Mouse (Mus musculus) embryonic facial prominence, embryonic 11.5 days (tissue): ENCODE measurements around the gene Foxj3. TPM values are rescaled to one million over a fixed set of nuclear protein-coding genes. Genes with fewer than 3 reads are reported as not detected.

Source experiments
- ATAC-seq: fragments of 200-750 bp; cut with Nextera tagmentation; replicated peaks from 2 replicates; pipeline ENCODE4 v1.8.0; 2017; ENCODE audit warnings: low read depth; ENCODE audit not compliant: insufficient number of reproducible peaks, low FRiP score, low TSS enrichment
- DNase-seq: peaks from one replicate; pipeline ENCODE4 v3.0.0-alpha.2; 2015; ENCODE audit warnings: low spot score
- H3K27ac ChIP-seq: fragments of 300-500 bp; sonication (generic); replicated peaks from 2 replicates; pipeline ENCODE4 v1.5.1; 2014; ENCODE audit warnings: mild to moderate bottlenecking, low read depth, low read length, control low read depth
- H3K27me3 ChIP-seq: fragments of 300-500 bp; sonication (generic); 2 replicates; pipeline ENCODE4 v1.6.1; 2014; ENCODE audit warnings: mild to moderate bottlenecking, low read length, moderate library complexity, mixed read lengths; ENCODE audit not compliant: control insufficient read depth, insufficient read depth
- H3K36me3 ChIP-seq: fragments of 300-500 bp; sonication (generic); replicated peaks from 2 replicates; pipeline ENCODE4 v1.6.1; 2014; ENCODE audit warnings: low read depth, mild to moderate bottlenecking, low read length, moderate library complexity, mixed read lengths; ENCODE audit not compliant: control insufficient read depth, insufficient read depth
- H3K4me1 ChIP-seq: fragments of 300-500 bp; sonication (generic); 2 replicates; pipeline ENCODE4 v1.6.1; 2014; ENCODE audit warnings: low read length, mixed read lengths; ENCODE audit not compliant: control insufficient read depth, insufficient read depth
- H3K4me2 ChIP-seq: fragments of 300-500 bp; sonication (generic); 2 replicates; pipeline ENCODE4 v1.6.1; 2014; ENCODE audit warnings: low read depth, mild to moderate bottlenecking, control low read depth, low read length, moderate library complexity
- H3K4me3 ChIP-seq: fragments of 300-500 bp; sonication (generic); 2 replicates; pipeline ENCODE4 v1.5.1; 2014; ENCODE audit warnings: low read depth, low read length, control low read depth
- H3K9ac ChIP-seq: fragments of 300-500 bp; sonication (generic); replicated peaks from 2 replicates; pipeline ENCODE4 v1.6.1; 2014; ENCODE audit warnings: mild to moderate bottlenecking, control low read depth, low read length
- H3K9me3 ChIP-seq: fragments of 300-500 bp; sonication (generic); replicated peaks from 2 replicates; pipeline ENCODE4 v1.6.1; 2016; ENCODE audit warnings: mild to moderate bottlenecking, low read length, inconsistent platforms, mixed read lengths; ENCODE audit not compliant: control insufficient read depth
- WGBS: fragments of 180-500 bp; shearing (Covaris S2); extraction: QIAGEN DNeasy Blood & Tissue Kit; methylation state at CpG from one replicate; pipeline ENCODE4 v1.1.7; 2014; 5-methylcytosine and 5-hydroxymethylcytosine counted together
- polyA plus RNA-seq: library from polyadenylated mRNA; unstranded; fragments of >200 nt; fragmentation: Nextera tagmentation; extraction: Ambion mirVana; gene quantifications from 2 replicates; pipeline ENCODE4 v1.2.1, GENCODE M21; 2014

Gene Foxj3
- polyA plus RNA-seq, 1 experiment from 2014 or later, result 30.9 TPM

DNA sequence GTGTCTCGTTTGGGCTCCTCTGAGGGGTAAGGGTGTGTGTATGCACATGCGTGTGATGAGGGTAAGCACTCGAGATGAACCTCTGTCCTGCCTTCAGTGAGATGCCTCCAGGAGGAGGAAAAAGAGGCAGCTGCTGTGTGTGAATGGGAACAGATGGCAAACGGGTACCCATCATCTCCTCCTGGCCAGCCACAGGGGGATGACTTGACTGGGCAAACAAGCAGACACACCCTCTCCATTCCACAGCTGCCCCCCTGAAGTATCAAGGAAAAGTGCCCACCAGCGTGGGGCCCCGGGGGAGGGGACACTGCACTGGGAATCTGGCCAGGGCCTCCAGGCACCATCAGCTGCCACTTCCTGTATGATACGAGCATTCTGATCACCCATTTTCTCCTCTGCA lies 96.5 kb downstream of the Foxj3 start:
- no peak overlapping the region for H3K27ac ChIP-seq
- no peak overlapping the region for H3K9ac ChIP-seq
- H3K36me3 ChIP-seq, result no peaks in the 10 kb centered on the region
- no peak overlapping the region for H3K4me2 ChIP-seq
- WGBS, result 63% methylated on average over 7 of the region's 7 CpGs
- no peak overlapping the region for H3K4me3 ChIP-seq
- no peaks in the 10 kb centered on the region for H3K4me1 ChIP-seq
- ATAC-seq, result no peak
- DNase-seq, result no peak
- no peaks in the 10 kb centered on the region for H3K27me3 ChIP-seq
- H3K9me3 ChIP-seq, result no peaks in the 10 kb centered on the region

DNA sequence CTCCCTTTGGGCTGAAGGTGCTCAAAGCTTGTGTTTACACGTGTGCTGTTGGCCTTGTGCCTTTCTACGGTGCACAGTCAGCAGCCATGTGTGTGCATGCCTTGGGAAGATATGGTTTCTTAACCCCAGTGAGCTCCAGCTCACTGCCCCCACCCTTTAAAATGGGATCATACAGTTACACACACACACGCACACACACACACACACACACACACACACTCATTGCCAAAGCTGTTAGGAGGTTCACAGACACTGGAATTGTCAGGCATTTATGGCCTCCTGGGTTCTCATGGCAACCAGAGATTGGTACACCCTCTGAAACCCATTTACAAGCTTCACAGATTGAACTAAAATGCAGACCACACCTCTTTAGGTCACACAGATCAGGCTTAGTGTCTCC lies 97.1 kb downstream of the Foxj3 start:
- Histone ChIP-seq H3K9ac (no peak overlapping the region), H3K4me1 (no peaks in the 10 kb centered on the region), H3K27ac (no peak overlapping the region), H3K4me2 (no peak overlapping the region), H3K9me3 (no peaks in the 10 kb centered on the region), H3K27me3 (no peaks in the 10 kb centered on the region), H3K36me3 (no peaks in the 10 kb centered on the region), H3K4me3 (no peak overlapping the region)
- DNase-seq (no peak), ATAC-seq (no peak)
- WGBS, result 85% methylated on average over 3 of the region's 3 CpGs

DNA sequence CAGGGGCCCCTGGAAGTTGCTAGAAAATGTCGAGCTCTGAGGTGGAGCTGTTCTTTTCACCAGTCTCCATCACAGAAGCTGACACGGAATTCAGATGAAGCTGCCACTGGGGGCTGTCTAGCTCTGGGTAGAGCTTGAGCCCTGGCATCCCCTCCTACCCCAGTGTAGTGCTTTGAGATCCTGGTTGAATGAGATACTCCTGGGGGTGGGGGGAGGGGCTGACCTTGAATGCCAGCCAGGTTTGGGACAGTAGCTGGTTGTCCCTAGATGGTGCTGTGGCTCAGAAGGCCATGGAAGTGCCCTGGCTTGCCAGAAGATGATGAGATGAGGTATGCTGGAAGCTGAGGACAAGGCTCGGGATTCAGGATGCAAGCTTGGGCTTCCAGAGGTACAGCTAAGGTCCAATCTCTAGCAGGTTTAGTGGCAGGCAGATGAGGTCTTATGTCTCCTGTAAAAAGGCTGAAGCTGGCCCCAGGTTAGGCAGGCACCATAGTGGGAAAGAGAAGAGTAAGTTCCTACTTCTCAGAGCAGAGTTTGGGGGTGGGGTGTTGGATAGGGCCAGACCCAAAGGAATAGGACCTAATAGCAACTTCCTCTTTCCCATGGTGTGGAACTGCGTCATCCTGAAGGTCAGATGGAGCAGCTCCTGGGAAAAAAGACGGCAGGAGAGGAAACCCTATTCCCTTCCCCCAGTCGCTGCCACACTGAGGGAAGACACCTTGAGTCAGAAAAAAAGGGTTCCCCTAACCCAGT lies 98.3 kb downstream of the Foxj3 start:
- Histone ChIP-seq H3K4me1 (no peaks in the 10 kb centered on the region), H3K4me3 (no peak overlapping the region), H3K9me3 (no peaks in the 10 kb centered on the region), H3K27ac (no peak overlapping the region), H3K9ac (no peak overlapping the region), H3K4me2 (no peak overlapping the region), H3K27me3 (no peaks in the 10 kb centered on the region), H3K36me3 (no peaks in the 10 kb centered on the region)
- ATAC-seq (no peak), DNase-seq (no peak)
- 64% methylated on average over 6 of the region's 6 CpGs for WGBS

DNA sequence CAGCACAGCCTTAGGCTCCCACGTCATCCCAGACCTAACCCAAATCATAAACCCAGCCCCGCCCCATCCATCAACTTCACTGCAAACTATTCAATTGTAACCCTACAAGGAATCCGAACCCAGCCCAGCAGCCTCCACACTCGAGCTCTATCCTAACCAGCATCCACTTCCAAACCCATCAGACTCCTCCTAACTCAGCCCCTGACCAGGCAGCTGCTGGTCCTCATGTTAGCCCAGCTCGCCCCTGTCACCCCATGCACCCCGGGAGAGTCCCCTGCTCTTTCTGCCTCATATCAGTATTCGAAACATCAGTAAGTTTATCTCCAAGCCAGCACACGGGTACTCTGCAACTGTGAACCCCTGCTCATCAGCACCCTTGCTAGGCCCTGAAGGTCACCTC lies 98.9 kb downstream of the Foxj3 start:
- Histone ChIP-seq H3K9ac (no peak overlapping the region), H3K4me3 (no peak overlapping the region), H3K4me1 (no peaks in the 10 kb centered on the region), H3K27me3 (no peaks in the 10 kb centered on the region), H3K27ac (no peak overlapping the region), H3K4me2 (no peak overlapping the region), H3K9me3 (no peaks in the 10 kb centered on the region), H3K36me3 (no peaks in the 10 kb centered on the region)
- 77% methylated on average over 8 of the region's 8 CpGs for WGBS
- DNase-seq, result no peak
- ATAC-seq, result no peak

DNA sequence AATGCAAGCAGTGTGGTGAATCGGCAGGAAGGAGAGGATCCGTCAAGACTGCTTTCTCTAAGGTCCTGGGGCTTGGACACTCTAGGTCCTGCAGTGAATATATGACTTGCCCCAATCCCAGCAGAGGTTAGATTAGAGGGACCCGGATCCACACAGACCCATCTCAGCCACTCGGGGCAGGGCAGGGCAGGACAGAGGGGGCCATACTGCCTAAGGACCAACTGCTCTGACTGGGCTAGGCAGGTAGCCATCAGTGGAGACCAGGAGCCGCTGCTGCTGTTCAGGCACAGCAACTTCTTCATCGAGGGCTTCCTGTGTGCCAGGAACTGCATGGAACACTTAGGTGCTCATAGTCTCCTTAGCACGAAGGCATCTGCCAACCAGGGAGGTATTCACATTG lies 99.9 kb downstream of the Foxj3 start:
- no peak for ATAC-seq
- no peak overlapping the region for H3K27ac ChIP-seq
- H3K9ac ChIP-seq, result no peak overlapping the region
- no peak for DNase-seq
- H3K9me3 ChIP-seq, result no peaks in the 10 kb centered on the region
- no peaks in the 10 kb centered on the region for H3K27me3 ChIP-seq
- no peak overlapping the region for H3K4me3 ChIP-seq
- 86% methylated on average over 7 of the region's 7 CpGs for WGBS
- no peaks in the 10 kb centered on the region for H3K4me1 ChIP-seq
- H3K4me2 ChIP-seq, result no peak overlapping the region
- H3K36me3 ChIP-seq, result no peaks in the 10 kb centered on the region

DNA sequence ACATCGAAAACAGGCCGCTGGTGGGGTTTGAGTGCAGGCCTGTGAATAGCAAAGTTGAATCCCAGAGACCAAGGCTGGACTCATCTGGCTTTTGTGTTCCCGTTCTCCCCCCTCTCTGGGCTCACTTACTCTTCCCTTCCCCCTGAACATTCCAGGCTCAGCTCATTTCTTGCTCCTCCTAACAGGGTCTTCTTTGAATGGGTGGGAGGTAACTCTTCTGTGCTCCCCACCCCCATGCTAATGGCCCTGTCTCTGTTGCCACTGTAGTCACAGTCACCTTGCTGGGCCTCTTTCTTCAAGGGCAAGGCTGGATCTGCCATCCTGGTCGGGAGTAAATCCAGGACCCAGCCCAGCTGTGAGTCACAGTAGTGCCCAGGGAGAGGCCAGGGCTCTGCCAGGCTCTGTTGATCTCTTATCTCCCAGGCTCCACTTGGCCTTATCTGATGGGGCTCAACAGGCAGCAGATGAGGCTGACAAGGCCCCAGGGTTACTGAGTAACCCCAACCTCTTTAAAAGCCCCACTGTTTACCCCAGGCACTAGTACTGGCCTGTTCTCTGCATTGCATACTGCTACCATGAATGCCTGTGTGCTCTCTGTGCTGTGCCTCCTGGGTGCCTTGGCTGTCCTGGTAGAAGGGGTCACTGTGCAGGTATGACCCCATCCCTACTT lies 100.5 kb downstream of the Foxj3 start, which contains the start of gene Guca2a:
Gene Guca2a, plus strand, starts transcription at position 529 of the 670 bp plus-strand sequence.
- Histone ChIP-seq H3K9ac (no peak within 1 kb of the TSS), H3K27ac (no peak within 1 kb of the TSS), H3K4me2 (no peak within 1 kb of the TSS), H3K9me3 (no peaks in the 10 kb centered on the region), H3K27me3 (no peaks in the 10 kb centered on the region), H3K4me1 (no peaks in the 10 kb centered on the region), H3K36me3 (no peaks in the 10 kb centered on the region), H3K4me3 (no peak within 1 kb of the TSS)
- ATAC-seq, result no peak
- WGBS, result 74% methylated on average over 4 of the region's 4 CpGs
- no peak for DNase-seq

DNA sequence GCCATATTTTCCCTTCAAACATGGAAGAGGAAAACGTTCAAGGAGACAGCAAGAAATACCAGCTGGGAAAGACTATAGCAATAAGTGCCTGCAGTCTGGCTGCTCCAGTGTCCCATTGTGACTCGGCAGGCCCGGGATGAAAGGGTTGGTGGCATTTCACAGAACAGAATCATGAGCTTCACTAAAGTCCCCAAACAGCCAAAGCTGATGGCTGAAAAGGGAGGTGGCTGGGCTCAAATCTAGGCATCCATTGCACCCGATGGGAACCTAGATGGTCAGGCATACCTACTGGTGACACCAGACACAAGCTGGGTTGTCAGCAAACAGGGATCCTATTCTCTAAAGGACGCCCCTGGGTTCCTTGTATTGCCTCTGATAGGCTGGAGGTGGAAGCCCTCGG lies 101.1 kb downstream of the Foxj3 start:
- DNase-seq (no peak), ATAC-seq (no peak)
- Histone ChIP-seq H3K4me3 (no peak overlapping the region), H3K4me1 (no peaks in the 10 kb centered on the region), H3K9me3 (no peaks in the 10 kb centered on the region), H3K4me2 (no peak overlapping the region), H3K27me3 (no peaks in the 10 kb centered on the region), H3K36me3 (no peaks in the 10 kb centered on the region), H3K27ac (no peak overlapping the region), H3K9ac (no peak overlapping the region)
- WGBS, result 86% methylated on average over 6 of the region's 6 CpGs

DNA sequence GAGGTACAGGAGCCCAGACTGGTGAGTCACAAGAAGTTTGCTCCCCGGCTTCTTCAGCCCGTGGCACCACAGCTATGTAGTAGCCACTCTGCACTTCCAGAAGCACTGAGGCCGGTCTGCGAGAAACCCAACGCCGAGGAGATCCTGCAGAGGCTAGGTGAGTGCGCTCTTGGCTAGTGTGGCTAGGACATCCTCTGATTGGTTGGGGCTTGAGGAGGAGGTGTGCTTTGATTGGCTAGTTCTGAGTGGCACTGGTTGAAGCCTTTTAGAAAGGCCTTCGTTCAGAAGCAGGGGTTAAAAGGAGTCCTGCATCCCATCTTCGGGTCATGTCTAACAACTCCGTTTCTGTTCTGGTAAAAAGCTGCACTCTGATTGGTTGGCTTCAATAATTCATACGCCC lies 101.9 kb downstream of the Foxj3 start:
- Histone ChIP-seq H3K9me3 (no peaks in the 10 kb centered on the region), H3K4me2 (no peak overlapping the region), H3K4me3 (no peak overlapping the region), H3K27me3 (no peaks in the 10 kb centered on the region), H3K36me3 (no peaks in the 10 kb centered on the region), H3K27ac (no peak overlapping the region), H3K9ac (no peak overlapping the region), H3K4me1 (no peaks in the 10 kb centered on the region)
- WGBS, result 59% methylated on average over 11 of the region's 11 CpGs
- no peak for DNase-seq
- no peak for ATAC-seq
